Mouse (Mus musculus) adrenal gland, adult (tissue): ENCODE measurements around the gene Kyat1.

Source experiments
- DNase-seq, 2 experiments: peaks; one replicate each; pipeline ENCODE4 v3.0.0; 2022 to 2023; ENCODE audit warnings: low spot score in 1 of 2; ENCODE audit not compliant: inconsistent age in 2 of 2

Kyat1 gene

GRCm38 (mm10) chr2:30205629-30206357 is at the start of gene Kyat1:
Kyat1 (minus strand) TSS chr2:30205847.
- DNase-seq = peak; percentile 95 to 98

DNA sequence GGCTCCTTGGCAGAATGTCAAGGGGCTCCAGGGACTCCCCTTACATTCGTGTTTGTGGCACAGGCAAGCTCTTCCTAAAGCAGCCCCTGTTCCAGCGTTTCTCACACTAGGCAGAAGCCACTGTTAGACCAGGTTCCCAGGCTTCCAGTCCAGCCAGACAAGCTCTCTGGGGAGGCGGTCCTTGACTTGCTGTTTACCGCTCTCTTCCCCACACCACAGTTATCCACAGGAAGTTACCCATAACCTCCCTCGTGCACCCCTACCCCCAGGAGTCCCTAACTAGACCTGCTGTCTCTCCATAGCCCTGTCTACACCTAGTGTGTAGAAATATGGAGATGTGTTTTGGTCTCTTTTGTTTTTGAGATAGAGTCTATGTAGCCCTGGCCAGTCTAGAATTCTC is 48.2 kb upstream of the Kyat1 start:
- no peak for DNase-seq

DNA sequence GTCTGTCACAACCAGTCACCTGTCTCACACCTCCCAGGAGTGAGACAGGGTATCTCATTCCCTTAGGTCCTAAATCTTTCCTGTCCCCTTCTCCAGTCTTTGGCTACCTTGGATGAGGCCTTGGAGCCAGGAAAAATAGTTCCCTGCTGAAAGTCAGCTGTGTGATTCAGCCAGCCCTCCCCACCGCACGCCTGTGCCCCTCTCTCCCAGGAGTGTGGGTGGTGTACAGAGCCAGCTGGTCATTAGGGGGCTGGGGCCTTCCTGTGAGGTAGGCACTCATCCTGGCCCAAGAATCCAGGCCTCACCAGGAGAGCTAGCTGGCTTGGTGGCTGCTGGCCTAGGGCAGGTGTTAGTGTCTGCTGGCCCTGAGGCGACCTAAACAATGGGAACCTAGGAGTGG is 46.9 kb upstream of the Kyat1 start:
- DNase-seq = peak; percentile 58 to 85

DNA sequence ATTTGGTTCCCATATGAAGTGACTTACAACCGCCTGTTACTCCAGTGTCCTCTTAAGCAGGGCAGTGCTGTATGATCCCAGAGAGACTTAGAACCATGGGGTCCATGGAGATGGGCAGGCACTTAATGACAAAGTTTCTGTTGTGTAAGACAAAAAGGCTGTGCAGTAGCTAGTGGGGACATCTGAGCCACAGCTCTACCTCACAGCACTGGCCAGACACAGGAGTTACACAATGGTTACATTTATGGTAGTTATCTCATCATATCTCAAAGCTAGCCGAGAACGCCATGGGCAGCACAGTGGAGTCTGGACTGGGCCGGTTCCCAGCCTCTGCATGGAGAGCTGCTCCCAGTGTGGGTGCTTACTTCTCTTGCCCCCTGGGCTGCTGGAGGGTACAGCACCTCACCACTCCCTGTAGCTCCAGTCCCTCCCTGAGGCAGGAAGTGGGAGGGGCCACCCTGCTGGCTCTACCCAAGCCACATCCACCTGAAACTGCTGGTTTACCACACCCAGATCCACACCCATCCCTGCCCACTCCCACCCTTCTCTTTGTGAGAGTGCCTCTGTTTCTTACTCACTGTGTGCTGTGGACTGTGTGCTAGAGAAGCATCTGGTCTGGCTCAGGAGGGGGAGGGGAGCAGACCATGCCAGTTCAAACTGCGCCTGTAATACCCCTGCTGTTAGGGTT is 45.9 kb upstream of the Kyat1 start:
- DNase-seq = peak in 1 of 2 experiments; percentile 68

DNA sequence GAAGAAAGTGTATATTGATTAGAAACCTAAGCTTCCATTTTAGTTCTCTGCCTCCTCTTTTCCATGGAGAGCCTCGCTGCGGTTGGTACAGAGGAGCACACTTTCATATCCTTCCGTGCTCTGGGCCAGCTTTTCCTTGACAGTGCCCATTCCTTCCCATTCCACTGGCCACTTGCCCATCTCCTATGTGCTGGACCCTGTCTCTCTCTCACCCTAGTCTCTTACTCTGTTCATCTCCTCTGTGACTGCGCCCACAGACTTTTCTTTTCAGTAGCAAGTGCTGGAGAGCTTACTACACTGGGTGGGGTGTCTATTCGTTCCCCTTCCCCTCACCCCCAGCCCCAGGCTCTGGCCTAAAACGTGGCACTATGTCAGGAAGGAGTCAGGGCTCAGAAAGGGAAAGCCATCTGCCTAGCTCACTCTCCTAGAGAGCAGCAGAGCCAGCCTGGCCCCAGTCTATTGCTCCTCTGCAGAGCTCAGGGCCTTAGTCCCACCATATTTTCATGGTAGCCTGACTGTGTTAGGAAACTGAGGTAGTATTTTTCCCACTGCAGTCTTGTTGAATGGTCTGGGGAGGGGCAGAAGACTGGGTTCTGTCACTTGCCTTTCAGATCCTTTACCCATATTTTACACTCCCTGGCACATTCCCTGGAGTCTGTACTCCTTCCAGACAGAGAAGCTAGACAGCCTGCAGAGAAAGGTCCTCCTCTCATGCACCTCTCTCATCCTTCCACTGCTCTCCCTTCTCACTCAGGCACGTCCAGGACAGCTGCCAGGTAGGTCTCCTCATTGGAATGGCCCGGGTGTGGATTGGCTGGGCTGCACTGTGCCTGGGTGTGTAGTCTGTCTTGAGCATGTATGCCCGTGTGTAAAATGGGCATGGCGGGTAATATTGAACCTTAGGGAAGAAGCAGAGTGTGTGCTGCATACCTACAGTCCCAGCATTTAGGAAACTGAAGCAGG is 44.8 kb upstream of the Kyat1 start:
- no peak for DNase-seq

DNA sequence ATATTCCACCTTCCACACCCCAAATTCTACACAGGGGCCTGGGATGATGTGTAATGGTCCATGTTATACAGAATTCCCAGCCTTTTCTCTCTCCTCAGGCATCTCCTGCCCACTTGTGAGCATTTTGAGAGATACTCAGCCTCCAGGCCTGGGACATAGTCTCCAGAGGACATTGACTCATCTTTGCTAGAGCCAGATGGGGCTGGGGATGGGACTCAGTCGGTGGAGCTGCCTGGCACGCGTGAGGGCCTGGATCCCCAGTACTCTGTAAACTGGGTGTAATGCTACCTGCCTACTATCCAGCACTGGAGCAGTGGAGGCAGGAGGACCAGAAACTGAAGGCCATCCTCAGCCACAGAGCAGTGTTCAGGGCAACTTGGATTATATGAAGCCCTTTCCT is 43.5 kb upstream of the Kyat1 start:
- DNase-seq = no peak

DNA sequence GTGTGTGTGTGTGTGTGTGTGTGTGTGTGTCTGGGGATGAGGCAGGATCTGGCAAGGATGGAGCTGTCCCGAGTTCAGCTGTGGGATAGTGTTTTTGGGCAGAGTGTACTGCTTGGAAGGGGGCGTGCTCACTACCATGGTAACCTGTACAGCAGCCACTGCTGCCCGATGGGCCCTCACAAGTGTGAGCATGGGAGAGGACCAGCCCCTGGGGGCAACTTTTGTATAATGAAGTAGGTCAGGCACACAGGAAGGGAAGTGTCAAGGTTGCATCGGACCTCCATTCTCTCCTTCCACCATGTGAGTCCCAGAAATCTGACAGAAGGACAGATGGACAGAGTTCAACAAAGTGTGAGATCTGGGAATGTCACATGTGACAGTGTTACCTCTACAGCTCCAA is 42.0 kb upstream of the Kyat1 start:
- peak in 1 of 2 experiments; percentile 34 for DNase-seq

DNA sequence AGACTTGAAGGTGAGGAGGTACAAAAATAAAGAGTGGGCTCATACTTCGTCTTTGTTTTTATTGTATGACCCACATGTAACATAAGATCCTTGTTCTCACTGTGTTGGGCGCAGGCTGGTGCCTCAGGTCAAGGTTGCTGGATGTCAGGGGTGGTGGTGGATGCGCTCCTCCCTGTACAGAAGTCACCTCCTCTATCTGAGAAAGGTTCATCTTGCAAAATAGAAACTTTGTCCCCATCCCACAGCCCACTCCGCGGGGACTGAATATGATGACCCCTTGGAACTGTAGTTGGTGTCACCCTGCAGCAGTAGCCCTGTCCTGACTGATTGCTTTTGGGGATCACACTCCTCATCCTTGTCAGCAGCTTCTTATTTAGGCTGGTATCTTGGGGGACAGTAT is 41.4 kb upstream of the Kyat1 start:
- DNase-seq = peak in 1 of 2 experiments; percentile 15

DNA sequence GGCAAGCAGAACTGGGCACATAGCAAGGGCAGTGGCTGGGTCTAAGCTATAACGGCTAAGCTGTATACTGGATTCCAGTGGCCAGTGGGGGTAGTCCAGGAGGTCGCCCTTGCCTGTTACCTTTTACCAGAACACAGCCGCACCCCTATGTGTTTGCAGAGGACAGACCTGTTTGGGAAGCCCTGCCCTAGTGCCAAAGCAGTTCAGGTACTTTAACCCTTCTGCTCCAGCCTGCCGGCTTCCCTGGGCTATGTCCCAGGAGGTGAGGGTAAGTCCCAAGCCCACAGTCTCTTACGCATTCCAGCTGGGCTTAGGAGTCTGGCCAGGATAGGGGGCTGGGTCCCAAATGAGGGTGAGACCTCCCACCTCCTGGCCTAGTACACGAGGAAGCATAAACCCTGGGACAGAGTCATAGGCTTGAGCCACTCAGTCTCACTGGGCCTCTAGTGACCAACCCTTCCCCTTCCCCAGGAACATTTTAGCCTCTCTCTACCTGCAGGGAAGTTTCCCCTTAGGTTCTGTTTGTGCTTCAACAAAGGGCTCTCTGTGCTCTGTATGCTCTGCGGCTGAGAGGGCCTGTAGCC is 39.0 kb upstream of the Kyat1 start:
- DNase-seq = peak in 1 of 2 experiments; percentile 27

- peak in 1 of 2 experiments; percentile 57 for DNase-seq
These were observed 37.7 kb upstream of the Kyat1 start for GRCm38 (mm10) chr2:30243391-30243790.

DNA sequence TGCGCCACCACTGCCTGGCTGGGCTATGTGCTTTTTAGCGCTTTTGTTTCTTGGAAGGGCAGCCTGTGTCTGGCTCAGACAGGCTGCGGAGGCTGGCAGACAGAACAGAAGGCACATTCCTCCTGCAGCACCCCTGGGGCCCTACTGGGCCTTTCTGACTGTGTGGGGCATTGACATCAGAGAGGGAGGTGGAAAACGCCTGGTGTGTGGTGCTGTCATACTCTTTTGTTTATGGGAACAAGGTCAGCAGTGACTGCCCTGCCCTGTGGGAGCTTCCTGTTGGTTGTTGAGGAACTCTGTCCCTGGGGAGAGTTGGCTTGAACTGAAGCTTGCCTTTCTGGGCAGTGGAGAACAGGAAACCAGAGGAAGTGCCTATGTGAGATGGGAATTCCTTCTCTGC is 36.9 kb upstream of the Kyat1 start:
- peak; percentile 83 to 92 for DNase-seq

- no peak for DNase-seq
These were observed 34.6 kb upstream of the Kyat1 start, which contains the start of gene Gm28035 for GRCm38 (mm10) chr2:30240267-30240666. Gm28035 (plus strand) TSS chr2:30240567.

- DNase-seq = peak; percentile 62 to 77
These were observed 34.1 kb upstream of the Kyat1 start for GRCm38 (mm10) chr2:30239777-30240176.

DNA sequence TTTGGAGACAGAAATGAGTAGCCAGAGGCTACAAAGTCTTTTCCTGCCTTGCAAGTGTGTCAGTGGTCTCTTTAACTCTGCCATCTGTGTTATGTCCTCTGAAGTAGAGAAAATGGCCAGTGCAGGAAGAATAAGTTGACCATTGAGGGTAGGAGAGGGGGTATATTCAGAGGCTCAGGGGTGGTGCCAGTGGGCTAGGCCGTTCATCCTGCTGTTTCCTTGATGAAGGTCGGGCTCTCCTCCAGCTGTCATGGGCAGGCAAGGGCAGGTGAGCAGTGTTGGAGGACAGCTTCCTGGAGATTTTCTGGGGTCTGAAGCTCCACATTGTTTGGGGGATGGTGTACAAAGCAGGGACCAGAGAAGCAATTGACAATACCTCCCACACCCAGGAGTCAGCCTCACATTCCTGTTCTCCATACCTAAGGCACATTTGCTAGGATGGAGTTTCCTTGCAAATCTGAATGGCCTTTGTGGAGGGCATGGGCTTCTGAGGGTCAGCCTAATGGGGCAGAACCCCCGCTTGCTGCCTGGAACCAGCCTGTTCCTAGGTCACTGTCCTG is 33.3 kb upstream of the Kyat1 start:
- peak in 1 of 2 experiments; percentile 57 for DNase-seq

GRCm38 (mm10) chr2:30237881-30238280 is 32.2 kb upstream of the Kyat1 start:
- DNase-seq = peak in 1 of 2 experiments; percentile 93

GRCm38 (mm10) chr2:30237199-30237880 is 31.7 kb upstream of the Kyat1 start, which contains the start of gene Lrrc8a:
Lrrc8a (plus strand) TSS chr2:30237715.
- peak; percentile 100 for DNase-seq

GRCm38 (mm10) chr2:30236426-30237198 is 31.0 kb upstream of the Kyat1 start:
- no peak for DNase-seq

GRCm38 (mm10) chr2:30235593-30235992 is 29.9 kb upstream of the Kyat1 start:
- DNase-seq = peak in 1 of 2 experiments; percentile 46

- DNase-seq = peak in 1 of 2 experiments; percentile 2
These were observed 10.6 kb upstream of the Kyat1 start for GRCm38 (mm10) chr2:30216293-30216692.
